Mouse (Mus musculus) C3H10T1/2 (cell line): ENCODE measurements around the gene Cyp2ab1. TPM values are rescaled to one million over a fixed set of nuclear protein-coding genes. Genes with fewer than 3 reads are reported as not detected.

Experiments
- polyA plus RNA-seq, 2 experiments: library from polyadenylated mRNA; unstranded; fragments of >200 nt; fragmentation: generic; extraction: Trizol; gene quantifications; one replicate each; pipeline ENCODE4 v1.2.1; 2012; ENCODE audit warnings: missing spikeins in 2 of 2

Cyp2ab1 gene
- polyA plus RNA-seq: under 1 TPM in 1 of 2 experiments, not detected in 1; 0.09 TPM

DNA sequence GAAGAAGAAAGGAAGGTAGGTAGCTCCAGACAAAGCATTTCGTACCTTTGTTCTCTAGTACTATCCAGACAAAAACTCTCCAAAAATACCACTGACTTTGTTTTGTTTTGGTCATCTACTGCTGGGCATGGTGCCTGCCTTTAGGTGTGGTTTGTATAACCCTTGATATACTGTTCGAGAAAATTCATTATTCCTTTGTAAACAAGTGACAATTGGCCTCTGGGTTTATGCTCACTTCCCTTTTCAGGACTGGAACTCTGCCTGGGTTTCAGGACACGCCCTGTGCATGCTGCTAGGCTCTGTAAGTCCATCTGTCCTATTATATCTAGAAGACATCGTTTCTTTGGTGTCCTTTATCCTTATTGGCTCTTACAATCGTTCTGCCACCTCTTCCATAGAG is at the start of gene Cyp2ab1:
Cyp2ab1 (minus strand) TSS at position 119 of the 400 bp plus-strand sequence.

DNA sequence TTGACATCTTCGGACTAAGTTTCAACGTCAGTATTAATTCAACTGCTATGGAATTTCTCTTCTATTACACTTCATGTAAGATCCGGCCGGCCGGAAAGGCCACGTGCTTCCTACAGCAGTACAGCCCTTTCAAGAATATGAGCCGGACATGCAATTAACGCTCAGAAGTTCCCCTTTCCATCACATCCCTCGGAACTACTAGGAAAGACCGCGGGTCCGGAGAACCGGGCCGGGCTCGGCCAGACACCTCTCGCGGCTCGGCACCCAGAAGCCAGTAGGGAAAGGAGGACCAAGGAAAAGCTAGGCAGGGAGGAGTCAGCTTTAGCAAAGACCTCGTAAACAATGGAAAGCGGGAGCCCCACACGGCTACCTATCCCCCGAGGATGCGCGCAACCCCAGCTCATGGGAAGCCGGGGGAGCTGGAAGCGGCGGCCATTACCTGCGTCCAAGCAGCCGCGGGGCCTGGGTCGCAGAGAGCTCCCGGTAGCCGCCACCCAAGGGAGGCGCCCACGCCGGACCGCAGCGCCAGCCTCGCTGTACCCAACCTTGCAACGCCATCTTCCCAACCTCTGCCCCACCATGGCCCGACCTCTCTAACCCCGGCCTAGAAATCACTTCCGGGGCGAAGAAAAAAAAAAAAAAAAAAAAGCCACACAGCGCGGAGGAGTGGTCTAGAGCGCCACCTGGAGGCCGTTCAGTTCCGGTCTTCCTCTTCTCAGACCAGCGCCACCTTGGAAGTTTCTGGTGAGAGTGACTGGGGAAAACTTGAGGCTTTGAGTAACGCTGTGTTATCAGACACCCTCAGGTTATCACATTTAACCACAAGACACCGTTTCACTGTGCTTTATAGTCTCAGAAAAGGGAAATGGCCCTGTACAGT is 23.2 kb downstream of the Cyp2ab1 start, which contains the start of gene Parl:
Parl (minus strand) TSS at position 618 of the 880 bp plus-strand sequence.

Other genes starting within 250 kb of the Cyp2ab1 start
- 1 to 10 TPM in 1 of 2 experiments, under 1 TPM in 1; 0.19 to 5.7 TPM for gene Klhl24, start 227.9 kb downstream of the Cyp2ab1 start, polyA plus RNA-seq
- gene Yeats2, start 184.3 kb downstream of the Cyp2ab1 start, polyA plus RNA-seq: 10 to 100 TPM in 1 of 2 experiments, 1 to 10 TPM in 1; 1.2 to 13.9 TPM
- gene Map6d1, start 84.0 kb downstream of the Cyp2ab1 start, polyA plus RNA-seq: under 1 TPM; 0.04 to 0.14 TPM
- 10 to 100 TPM; 74.0 to 74.2 TPM for gene Parl, start 23.0 kb downstream of the Cyp2ab1 start, polyA plus RNA-seq
- 10 to 100 TPM in 1 of 2 experiments, 1 to 10 TPM in 1; 5.8 to 36.2 TPM for gene Abcc5, start 101.0 kb upstream of the Cyp2ab1 start, polyA plus RNA-seq
- gene Eif2b5, start 173.4 kb upstream of the Cyp2ab1 start, polyA plus RNA-seq: 100 to 1,000 TPM in 1 of 2 experiments, 10 to 100 TPM in 1; 71.0 to 162 TPM
- 10 to 100 TPM in 1 of 2 experiments, 1 to 10 TPM in 1; 4.9 to 25.9 TPM for gene Dvl3, start 191.6 kb upstream of the Cyp2ab1 start, polyA plus RNA-seq
- gene Ap2m1, start 210.1 kb upstream of the Cyp2ab1 start, polyA plus RNA-seq: 100 to 1,000 TPM; 391 to 480 TPM
- 10 to 100 TPM; 32.1 to 35.4 TPM for gene Abcf3, start 223.2 kb upstream of the Cyp2ab1 start, polyA plus RNA-seq